Mouse (Mus musculus) MEL (cell line): ENCODE measurements around the gene Wfdc11. TPM values are rescaled to one million over a fixed set of nuclear protein-coding genes. Genes with fewer than 3 reads are reported as not detected.

Experiments used
- DNase-seq: peaks from one replicate; pipeline ENCODE4 v3.0.0; 2011; ENCODE audit warnings: low read depth, low spot score
- H3K27ac ChIP-seq: 2 replicates; pipeline ENCODE4 v1.5.1; 2012; ENCODE audit warnings: low read depth, mild to moderate bottlenecking, control low read depth, low read length, moderate library complexity; ENCODE audit not compliant: control insufficient read depth
- H3K27me3 ChIP-seq, 2 experiments: fragments of 150-350 bp in 1 of 2; sonication (generic) in 1 of 2; 2 replicates each; pipeline ENCODE4 v1.6.1; 2012; ENCODE audit warnings: low read length in 2 of 2, mild to moderate bottlenecking in 2 of 2, improper control_type of control experiment in 1 of 2, moderate library complexity in 1 of 2; ENCODE audit not compliant: insufficient read depth in 2 of 2, control insufficient read depth in 1 of 2
- H3K36me3 ChIP-seq, 2 experiments: 2 replicates each; pipeline ENCODE4 v1.6.1; 2012 to 2014; ENCODE audit warnings: low read length in 2 of 2, improper control_type of control experiment in 1 of 2, inconsistent platforms in 1 of 2, mild to moderate bottlenecking in 1 of 2; ENCODE audit not compliant: insufficient read depth in 2 of 2, control insufficient read depth in 1 of 2
- H3K4me1 ChIP-seq, 2 experiments: fragments of 150-350 bp in 1 of 2; sonication (generic) in 1 of 2; 2 replicates each; pipeline ENCODE4 v1.6.1; 2012; ENCODE audit warnings: low read length in 2 of 2, improper control_type of control experiment in 1 of 2, mild to moderate bottlenecking in 1 of 2; ENCODE audit not compliant: insufficient read depth in 2 of 2, control insufficient read depth in 1 of 2
- H3K4me3 ChIP-seq, 2 experiments: fragments of 150-350 bp in 1 of 2; sonication (generic) in 1 of 2; 2 replicates each; pipeline ENCODE4 v1.5.1; 2012; ENCODE audit warnings: low read depth in 2 of 2, low read length in 2 of 2, mild to moderate bottlenecking in 2 of 2, moderate library complexity in 2 of 2, control low read depth in 1 of 2, improper control_type of control experiment in 1 of 2; ENCODE audit not compliant: control insufficient read depth in 1 of 2, insufficient read depth in 1 of 2
- H3K79me2 ChIP-seq: 2 replicates; pipeline ENCODE4 v1.6.1; 2012; ENCODE audit warnings: mild to moderate bottlenecking, low read length, moderate library complexity; ENCODE audit not compliant: control insufficient read depth, poor library complexity, insufficient read depth
- H3K9ac ChIP-seq: 2 replicates; pipeline ENCODE4 v1.6.1; 2012; ENCODE audit warnings: low read depth, mild to moderate bottlenecking, control low read depth, low read length, moderate library complexity; ENCODE audit not compliant: control insufficient read depth, poor library complexity, severe bottlenecking
- H3K9me3 ChIP-seq: fragments of 150-350 bp; sonication (generic); replicated peaks from 2 replicates; pipeline ENCODE4 v1.6.1; 2012; ENCODE audit warnings: mild to moderate bottlenecking, low read length, improper control_type of control experiment, moderate library complexity; ENCODE audit not compliant: insufficient read depth
- BHLHE40 ChIP-seq: IDR thresholded peaks from 2 replicates; pipeline ENCODE4 v1.6.1; 2012; ENCODE audit warnings: low read depth, mild to moderate bottlenecking, inconsistent platforms, low read length, improper control_type of control experiment, borderline replicate concordance
- CHD1 ChIP-seq: IDR thresholded peaks from 2 replicates; pipeline ENCODE4 v1.6.1; 2012; ENCODE audit warnings: low read depth, mild to moderate bottlenecking, inconsistent platforms, low read length, improper control_type of control experiment
- CHD2 ChIP-seq: IDR thresholded peaks from 2 replicates; pipeline ENCODE4 v1.6.1; 2011; ENCODE audit warnings: low read length, improper control_type of control experiment
- CTCF ChIP-seq, 3 experiments: IDR thresholded peaks in 2 of 3; conservative IDR thresholded peaks in 1 of 3; 2 replicates each; pipeline ENCODE4 v1.5.1; 2011 to 2012; ENCODE audit warnings: low read length in 3 of 3, low read depth in 2 of 3, mild to moderate bottlenecking in 2 of 3, improper control_type of control experiment in 1 of 3, inconsistent platforms in 1 of 3, mixed read lengths in 1 of 3, moderate library complexity in 1 of 3; ENCODE audit not compliant: control insufficient read depth in 1 of 3, insufficient read depth in 1 of 3, poor library complexity in 1 of 3, severe bottlenecking in 1 of 3
- E2F4 ChIP-seq: IDR thresholded peaks from 2 replicates; pipeline ENCODE4 v1.6.1; 2011; ENCODE audit warnings: low read depth, low read length, improper control_type of control experiment, borderline replicate concordance
- ETS1 ChIP-seq: IDR thresholded peaks from 2 replicates; pipeline ENCODE4 v1.6.1; 2012; ENCODE audit warnings: low read depth, mild to moderate bottlenecking, inconsistent platforms, low read length, improper control_type of control experiment, moderate library complexity
- GABPA ChIP-seq: IDR thresholded peaks from 2 replicates; pipeline ENCODE4 v1.6.1; 2012; ENCODE audit warnings: low read depth, mild to moderate bottlenecking, inconsistent platforms, low read length, improper control_type of control experiment, moderate library complexity
- GATA1 ChIP-seq: IDR thresholded peaks from 2 replicates; pipeline ENCODE4 v1.6.1; 2011; ENCODE audit warnings: low read depth, low read length, improper control_type of control experiment
- MAFK ChIP-seq: IDR thresholded peaks from 2 replicates; pipeline ENCODE4 v1.6.1; 2011; ENCODE audit warnings: low read depth, mild to moderate bottlenecking, low read length, improper control_type of control experiment, borderline replicate concordance
- MEF2A ChIP-seq: IDR thresholded peaks from 2 replicates; pipeline ENCODE4 v1.6.1; 2014; ENCODE audit warnings: low read depth, mild to moderate bottlenecking, inconsistent platforms, low read length, improper control_type of control experiment; ENCODE audit not compliant: poor library complexity, insufficient replicate concordance, severe bottlenecking; ENCODE audit errors: extremely low read depth
- MXI1 ChIP-seq: IDR thresholded peaks from 2 replicates; pipeline ENCODE4 v1.6.1; 2011; ENCODE audit warnings: mild to moderate bottlenecking, low read depth, low read length, improper control_type of control experiment
- MYB ChIP-seq: IDR thresholded peaks from 2 replicates; pipeline ENCODE4 v1.6.1; 2011; ENCODE audit warnings: mild to moderate bottlenecking, low read depth, low read length, improper control_type of control experiment
- MYC ChIP-seq: IDR thresholded peaks from 2 replicates; pipeline ENCODE4 v1.6.1; 2011; ENCODE audit warnings: low read depth, mild to moderate bottlenecking, low read length, improper control_type of control experiment, moderate library complexity
- POLR2A ChIP-seq, 2 experiments: IDR thresholded peaks; 2 replicates each; pipeline ENCODE4 v1.6.1; 2011 to 2012; ENCODE audit warnings: low read length in 2 of 2, mild to moderate bottlenecking in 2 of 2, control low read depth in 1 of 2, improper control_type of control experiment in 1 of 2, low read depth in 1 of 2, moderate library complexity in 1 of 2; ENCODE audit not compliant: control insufficient read depth in 1 of 2, insufficient read depth in 1 of 2, poor library complexity in 1 of 2
- POLR2AphosphoS2 ChIP-seq: IDR thresholded peaks from 2 replicates; pipeline ENCODE4 v1.6.1; 2011; ENCODE audit warnings: low read length, improper control_type of control experiment
- RAD21 ChIP-seq: IDR thresholded peaks from 2 replicates; pipeline ENCODE4 v1.6.1; 2011; ENCODE audit warnings: mild to moderate bottlenecking, low read depth, low read length, improper control_type of control experiment
- RCOR1 ChIP-seq: IDR thresholded peaks from 2 replicates; pipeline ENCODE4 v1.6.1; 2012; ENCODE audit warnings: low read depth, mild to moderate bottlenecking, inconsistent platforms, low read length, improper control_type of control experiment
- SIN3A ChIP-seq: IDR thresholded peaks from 2 replicates; pipeline ENCODE4 v1.6.1; 2012; ENCODE audit warnings: low read length, improper control_type of control experiment, inconsistent platforms
- TAL1 ChIP-seq: IDR thresholded peaks from 2 replicates; pipeline ENCODE4 v1.6.1; 2012; ENCODE audit warnings: mild to moderate bottlenecking, inconsistent platforms, low read length, moderate library complexity, mixed read lengths
- TBP ChIP-seq: IDR thresholded peaks from 2 replicates; pipeline ENCODE4 v1.8.0; 2011; ENCODE audit warnings: low read depth, low read length, improper control_type of control experiment
- TCF12 ChIP-seq: IDR thresholded peaks from 2 replicates; pipeline ENCODE4 v1.6.1; 2014; ENCODE audit warnings: low read depth, mild to moderate bottlenecking, inconsistent platforms, low read length, improper control_type of control experiment, moderate library complexity
- USF2 ChIP-seq, 2 experiments: IDR thresholded peaks; 2 replicates each; pipeline ENCODE4 v1.6.1; 2011 to 2012; ENCODE audit warnings: improper control_type of control experiment in 2 of 2, low read length in 2 of 2, borderline replicate concordance in 1 of 2, inconsistent platforms in 1 of 2, low read depth in 1 of 2, mild to moderate bottlenecking in 1 of 2; ENCODE audit not compliant: insufficient read depth in 1 of 2
- ZC3H11A ChIP-seq: IDR thresholded peaks from 2 replicates; pipeline ENCODE4 v1.6.1; 2012; ENCODE audit warnings: low read depth, mild to moderate bottlenecking, inconsistent platforms, low read length, improper control_type of control experiment
- ZKSCAN1 ChIP-seq: IDR thresholded peaks from 2 replicates; pipeline ENCODE4 v1.6.1; 2012; ENCODE audit warnings: low read depth, mild to moderate bottlenecking, inconsistent platforms, low read length, improper control_type of control experiment, moderate library complexity
- ZNF384 ChIP-seq: IDR thresholded peaks from 2 replicates; pipeline ENCODE4 v1.6.1; 2012; ENCODE audit warnings: low read depth, mild to moderate bottlenecking, inconsistent platforms, low read length, improper control_type of control experiment
- polyA plus RNA-seq, 2 experiments: library from polyadenylated mRNA; stranded (reverse) in 1 of 2; unstranded in 1 of 2; fragments of >175 nt in 1 of 2; fragments of >200 nt in 1 of 2; gene quantifications; 2 replicates each; pipeline versions ENCODE4 v1.2.1 to v1.2.4; 2012; ENCODE audit warnings: low replicate concordance in 2 of 2, low read depth in 1 of 2; ENCODE audit not compliant: insufficient read length in 2 of 2, insufficient read depth in 1 of 2, missing spikeins in 1 of 2
- total RNA-seq: library from RNA; depleted of rRNA; stranded (reverse); fragments of 300-350 nt; gene quantifications from 2 replicates; pipeline ENCODE4 v1.2.3, GENCODE M21; 2012

The Wfdc11 gene
- total and polyA plus RNA-seq, 3 experiments, result not detected

DNA sequence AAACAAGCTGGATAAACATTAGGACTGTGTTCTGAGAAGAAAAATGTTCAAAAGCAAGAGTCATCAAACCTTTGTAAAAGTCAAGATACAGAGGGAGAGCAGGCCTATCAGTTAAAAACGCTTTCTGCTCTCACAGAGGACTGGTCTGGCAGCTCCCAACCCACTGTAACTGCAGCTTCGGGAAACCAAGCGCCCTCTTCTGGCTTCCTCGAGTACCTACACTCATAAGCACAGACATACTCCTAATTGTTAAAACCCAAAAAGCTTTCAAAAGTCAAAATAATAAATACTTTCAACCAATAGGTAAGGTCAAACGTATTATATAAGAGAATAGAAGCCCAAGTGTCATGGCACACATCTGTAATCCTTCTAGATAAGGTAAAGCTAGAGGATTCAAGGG is 30.3 kb upstream of the Wfdc11 start:
- Histone ChIP-seq H3K27ac (no peak overlapping the region), H3K4me3 (no peak overlapping the region), H3K79me2 (no peaks in the 10 kb centered on the region), H3K9ac (no peak overlapping the region), H3K27me3 (peaks cover 5 to 10% of the 10 kb centered on the region in 2 experiments), H3K36me3 (no peaks in the 10 kb centered on the region), H3K4me1 (no peaks in the 10 kb centered on the region), H3K9me3 (no peaks in the 10 kb centered on the region)
- peak; percentile 14 for DNase-seq
- TF ChIP-seq ETS1 (no peak), MAFK (no peak), ZC3H11A (no peak), CHD1 (no peak), POLR2AphosphoS2 (no peak), MYC (no peak), E2F4 (no peak), MYB (no peak), RCOR1 (no peak), RAD21 (peak; percentile 7; the same call in 1 of the 2 replicates), MEF2A (no peak), USF2 (IDR thresholded peaks at IDR 0.05; ENCODE audit: borderline replicate concordance in 1 of 2, insufficient read depth in 1 of 2, low read depth in 1 of 2, low read length in 2 of 2) (no peak), TAL1 (no peak), ZNF384 (no peak), CTCF (IDR thresholded peaks at IDR 0.05 in 2 of 3, conservative IDR thresholded peaks at IDR 0.05 in 1 of 3; ENCODE audit: control insufficient read depth in 1 of 3, insufficient read depth in 1 of 3, low read depth in 2 of 3, low read length in 3 of 3, poor library complexity in 1 of 3, severe bottlenecking in 1 of 3) (peak in 2 of 3 experiments; percentile 30 to 32; a peak in 4 of 6 replicates), GATA1 (no peak)

DNA sequence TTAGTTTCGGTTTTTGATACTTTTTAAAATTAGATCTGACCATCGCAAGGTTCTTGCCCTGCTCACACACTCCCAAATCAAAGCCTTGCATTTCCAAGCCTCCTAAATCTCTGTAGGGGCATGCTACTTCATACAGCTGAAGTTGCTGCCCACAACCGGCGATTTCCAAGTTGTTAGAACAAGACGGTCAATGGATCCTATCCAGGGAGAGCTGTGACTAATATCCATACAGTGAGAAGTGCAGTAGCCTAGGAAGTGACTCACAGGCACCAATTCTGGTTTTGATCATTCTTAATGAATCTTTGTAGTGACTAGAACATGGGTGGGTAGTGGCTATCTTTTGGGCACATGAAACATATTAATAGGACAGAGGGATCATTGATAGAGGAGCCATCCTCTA is 27.9 kb upstream of the Wfdc11 start:
- H3K4me1 ChIP-seq, result no peaks in the 10 kb centered on the region
- no peak for DNase-seq
- TF ChIP-seq ZKSCAN1 (no peak), TAL1 (no peak), MAFK (no peak), USF2 (IDR thresholded peaks at IDR 0.05; ENCODE audit: borderline replicate concordance in 1 of 2, insufficient read depth in 1 of 2, low read depth in 1 of 2, low read length in 2 of 2) (no peak), GABPA (no peak), MYB (no peak), BHLHE40 (no peak), TBP (no peak), POLR2AphosphoS2 (no peak), TCF12 (no peak), POLR2A (IDR thresholded peaks at IDR 0.05; ENCODE audit: control insufficient read depth in 1 of 2, insufficient read depth in 1 of 2, low read depth in 1 of 2, low read length in 2 of 2, poor library complexity in 1 of 2) (no peak), MXI1 (no peak), CHD2 (no peak), SIN3A (no peak)
- H3K79me2 ChIP-seq, result no peaks in the 10 kb centered on the region
- no peak overlapping the region for H3K27ac ChIP-seq
- no peaks in the 10 kb centered on the region for H3K9me3 ChIP-seq
- peaks cover 17 to 18% of the 10 kb centered on the region in 2 experiments for H3K27me3 ChIP-seq
- H3K36me3 ChIP-seq, result no peaks in the 10 kb centered on the region
- H3K9ac ChIP-seq, result no peak overlapping the region
- no peak overlapping the region for H3K4me3 ChIP-seq
